12 mouse cellular contexts compared by ENCODE assay signal in genomic region chr17:43407548-43407947, GRCm38 (mm10). TPM values are rescaled to one million over a fixed set of nuclear protein-coding genes. Genes with fewer than 3 reads are reported as not detected.
DNase-seq lines count a peak whose midpoint lies in the region; ATAC-seq and TF ChIP-seq lines count a peak whose summit lies in the region.
"Had no signal": no experiment of that assay in that cellular context is flagged by ENCODE, and none has a peak within 500 bp of the region (broad histone marks: within the 10 kb centered on the region; RNA-seq: fewer than 3 reads in every experiment).

No protein-coding gene starts in this region.

- H3K4me2 ChIP-seq in intestine, embryonic 14.5 days (ENCODE audit: low read length): no peak overlapping the region
- no peak overlapping the region for H3K4me2 ChIP-seq in intestine, postnatal 0 days (replicated peaks; ENCODE audit: low read depth)
- no peak overlapping the region for H3K4me2 ChIP-seq in heart, embryonic 15.5 days
- H3K4me2 ChIP-seq in stomach, embryonic 15.5 days: no peak overlapping the region
- H3K4me2 ChIP-seq: forebrain, embryonic 12.5 days; hindbrain, embryonic 13.5 days; limb, embryonic 12.5 days had no signal

- WGBS in intestine, embryonic 14.5 days: 40% methylated on average over 7 of the region's 7 CpGs
- WGBS in intestine, postnatal 0 days: 64% methylated on average over 7 of the region's 7 CpGs
- WGBS in heart, embryonic 15.5 days: 47% methylated on average over 7 of the region's 7 CpGs
- WGBS in stomach, embryonic 15.5 days: 34% methylated on average over 7 of the region's 7 CpGs

- H3K4me3 ChIP-seq in intestine, embryonic 14.5 days (ENCODE audit: low read depth, low read length): no peak overlapping the region
- H3K4me3 ChIP-seq in intestine, postnatal 0 days (ENCODE audit: low read depth, low read length): no peak overlapping the region
- H3K4me3 ChIP-seq in heart, embryonic 15.5 days: no peak overlapping the region
- H3K4me3 ChIP-seq in stomach, embryonic 15.5 days (replicated peaks): no peak overlapping the region
- H3K4me3 ChIP-seq: forebrain, embryonic 12.5 days; hindbrain, embryonic 13.5 days; limb, embryonic 12.5 days had no signal

- H3K9ac ChIP-seq in intestine, embryonic 14.5 days (ENCODE audit: low read length): no peak overlapping the region
- no peak overlapping the region for H3K9ac ChIP-seq in intestine, postnatal 0 days (ENCODE audit: low read depth, low read length)
- no peak overlapping the region for H3K9ac ChIP-seq in heart, embryonic 15.5 days
- H3K9ac ChIP-seq in stomach, embryonic 15.5 days: no peak overlapping the region
- H3K9ac ChIP-seq: forebrain, embryonic 12.5 days; hindbrain, embryonic 13.5 days; limb, embryonic 12.5 days had no signal

- no peaks in the 10 kb centered on the region for H3K9me3 ChIP-seq in intestine, embryonic 14.5 days (ENCODE audit: control insufficient read depth, low read length)
- no peaks in the 10 kb centered on the region for H3K9me3 ChIP-seq in intestine, postnatal 0 days (ENCODE audit: control insufficient read depth)
- H3K9me3 ChIP-seq in heart, embryonic 15.5 days (replicated peaks): no peaks in the 10 kb centered on the region
- H3K9me3 ChIP-seq in stomach, embryonic 15.5 days: no peaks in the 10 kb centered on the region
- H3K9me3 ChIP-seq: forebrain, embryonic 12.5 days; hindbrain, embryonic 13.5 days; limb, embryonic 12.5 days had no signal

- TF ChIP-seq CTCF in intestine, postnatal 0 days (IDR thresholded peaks at IDR 0.05; ENCODE audit: low read depth): no peak

- H3K27ac ChIP-seq in intestine, embryonic 14.5 days (ENCODE audit: low read depth): peak overlapping the region; percentile 33; the same call in 1 of the 2 replicates
- H3K27ac ChIP-seq in intestine, postnatal 0 days (ENCODE audit: low read depth, low read length): no peak overlapping the region
- peak overlapping the region; percentile 69 for H3K27ac ChIP-seq in heart, embryonic 15.5 days
- H3K27ac ChIP-seq in stomach, embryonic 15.5 days: no peak overlapping the region
- H3K27ac ChIP-seq: forebrain, embryonic 12.5 days; hindbrain, embryonic 13.5 days; limb, embryonic 12.5 days had no signal

- DNase-seq in intestine, embryonic 14.5 days (ENCODE audit: low spot score): no peak
- DNase-seq in kidney, postnatal 25 days: peak; percentile 40 to 61
- no peak for DNase-seq in layer of hippocampus, adult 9-11 months
- no peak for DNase-seq in cerebellum, adult 18-20 months
- DNase-seq: thymus, postnatal 25 days had no signal

- peak; percentile 73 for ATAC-seq in intestine, embryonic 14.5 days (replicated peaks; ENCODE audit: low FRiP score, low TSS enrichment, low read depth)
- no peak for ATAC-seq in intestine, postnatal 0 days
- ATAC-seq in heart, embryonic 15.5 days (replicated peaks; ENCODE audit: insufficient number of reproducible peaks, insufficient read depth, low FRiP score, low read depth): peak; percentile 67; the same call in 1 of the 2 replicates
- 0 out of 2 replicates have a peak, but pooled peaks have one; percentile 53 for ATAC-seq in stomach, embryonic 15.5 days (ENCODE audit: insufficient read depth, low FRiP score, low read depth)

- H3K36me3 ChIP-seq in intestine, embryonic 14.5 days (ENCODE audit: control insufficient read depth, insufficient read depth, low read length): no peaks in the 10 kb centered on the region
- H3K36me3 ChIP-seq in intestine, postnatal 0 days (ENCODE audit: control insufficient read depth, insufficient read depth): no peaks in the 10 kb centered on the region
- no peaks in the 10 kb centered on the region for H3K36me3 ChIP-seq in heart, embryonic 15.5 days
- no peaks in the 10 kb centered on the region for H3K36me3 ChIP-seq in stomach, embryonic 15.5 days
- H3K36me3 ChIP-seq: forebrain, embryonic 12.5 days; G1E; hindbrain, embryonic 13.5 days; limb, embryonic 12.5 days had no signal

- no peaks in the 10 kb centered on the region for H3K27me3 ChIP-seq in intestine, embryonic 14.5 days (replicated peaks; ENCODE audit: control insufficient read depth, insufficient read depth, low read length)
- no peaks in the 10 kb centered on the region for H3K27me3 ChIP-seq in intestine, postnatal 0 days (replicated peaks; ENCODE audit: control insufficient read depth, insufficient read depth, low read length)
- no peaks in the 10 kb centered on the region for H3K27me3 ChIP-seq in heart, embryonic 15.5 days
- H3K27me3 ChIP-seq in stomach, embryonic 15.5 days (replicated peaks): no peaks in the 10 kb centered on the region
- H3K27me3 ChIP-seq: forebrain, embryonic 12.5 days; hindbrain, embryonic 13.5 days; limb, embryonic 12.5 days had no signal

- no peaks in the 10 kb centered on the region for H3K4me1 ChIP-seq in intestine, embryonic 14.5 days (replicated peaks; ENCODE audit: control insufficient read depth, insufficient read depth, low read length)
- no peaks in the 10 kb centered on the region for H3K4me1 ChIP-seq in intestine, postnatal 0 days (replicated peaks; ENCODE audit: control insufficient read depth, insufficient read depth, low read length)
- H3K4me1 ChIP-seq in heart, embryonic 15.5 days (replicated peaks): no peaks in the 10 kb centered on the region; the same call in none of the 2 replicates
- H3K4me1 ChIP-seq in stomach, embryonic 15.5 days: no peaks in the 10 kb centered on the region
- H3K4me1 ChIP-seq: forebrain, embryonic 12.5 days; hindbrain, embryonic 13.5 days; limb, embryonic 12.5 days had no signal

RNA-seq across cellular contexts. Expression of gene Adgrf5, which starts 47.3 kb away (rescaled TPM):
- 11.0 and 15.0 TPM in 2 replicates for polyA plus RNA-seq in intestine, embryonic 14.5 days (2014; fragmentation: Nextera tagmentation; extraction: Ambion mirVana)
- polyA plus RNA-seq in intestine, postnatal 0 days (2015; fragmentation: Nextera tagmentation; extraction: Ambion mirVana): 3.7 and 4.2 TPM in 2 replicates
- polyA plus RNA-seq in heart, embryonic 15.5 days (2015; fragmentation: Nextera tagmentation; extraction: Ambion mirVana): 20.5 and 21.3 TPM in 2 replicates
- 10.1 and 12.3 TPM in 2 replicates for polyA plus RNA-seq in stomach, embryonic 15.5 days (2015; fragmentation: Nextera tagmentation; extraction: Ambion mirVana)
- polyA plus RNA-seq: G1E had no signal

Comparison
In these comparisons a context has a peak if more than half of its experiments do, and no peak if none do; other contexts are left out.
1. H3K27ac ChIP-seq: peak in intestine, embryonic 14.5 days (single experiment) and heart, embryonic 15.5 days (single experiment); none in intestine, postnatal 0 days (single experiment) and stomach, embryonic 15.5 days (single experiment).
2. DNase-seq: peak in kidney, postnatal 25 days (2 of 2); none in intestine, embryonic 14.5 days (single experiment), layer of hippocampus, adult 9-11 months (single experiment) and cerebellum, adult 18-20 months (0 of 2).